Mouse (Mus musculus) liver, adult 2 months (tissue): ENCODE measurements at regions not wholly inside any gene's neighbourhood (a gene's known extent, or its start where the extent isn't known, plus 50 kb on each side); places are given as distances from the start of the nearest gene placed in this dataset.

Source experiments
- CTCF ChIP-seq: fragments of 200-500 bp; IDR thresholded peaks from 2 replicates; pipeline ENCODE4 v1.5.1; 2011; ENCODE audit warnings: low read depth, low read length, control low read depth
- POLR2A ChIP-seq: fragments of 200-500 bp; IDR thresholded peaks from 2 replicates; pipeline ENCODE4 v1.6.1; 2011; ENCODE audit warnings: low read length, control low read depth; ENCODE audit not compliant: insufficient read depth; ENCODE audit errors: extremely low read depth

DNA sequence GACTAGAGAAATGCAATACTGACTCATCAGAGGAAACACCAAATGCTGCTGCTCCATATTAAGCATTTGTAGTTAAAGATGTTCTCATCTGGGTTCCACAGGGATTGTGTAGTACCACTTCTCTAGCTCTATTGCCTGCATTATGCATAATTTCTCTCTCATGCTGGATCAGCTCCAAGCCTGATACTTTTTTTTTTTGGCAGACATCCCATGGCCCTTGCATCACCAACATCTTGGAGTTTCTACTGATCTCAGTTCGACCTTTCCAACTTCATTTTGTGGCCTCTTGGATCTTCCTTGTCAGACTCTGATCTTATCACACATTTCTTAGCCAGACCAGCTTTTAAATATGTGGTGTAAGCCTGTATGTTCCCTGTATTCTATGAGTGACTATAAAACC lies 701.1 kb upstream of the Nr2f1 start:
- TF ChIP-seq CTCF (no peak), POLR2A (no peak)
